Mouse (Mus musculus) embryo, embryonic 9.5 days (tissue): ENCODE results near the gene Adamts5.
A peak's percentile ranks its signal among the peaks of the same experiment; 100 is the strongest.

Experiments used
- DNase-seq: peaks from one replicate; pipeline ENCODE4 v3.0.0-alpha.2; 2017; ENCODE audit errors: extremely low spot score

The Adamts5 gene

GRCm38 (mm10) chr16:85822330-85822916 is 79.2 kb downstream of the Adamts5 start:
- no peak for DNase-seq

GRCm38 (mm10) chr16:85819808-85820458 is 81.7 kb downstream of the Adamts5 start:
- peak; percentile 31 for DNase-seq

GRCm38 (mm10) chr16:85814116-85814515 is 87.5 kb downstream of the Adamts5 start:
- DNase-seq: no peak

GRCm38 (mm10) chr16:85807626-85808025 is 94.0 kb downstream of the Adamts5 start:
- DNase-seq: peak; percentile 60

- DNase-seq: peak; percentile 43
These were observed 94.6 kb downstream of the Adamts5 start for GRCm38 (mm10) chr16:85807072-85807471.
